Mouse (Mus musculus) T-helper 17 cell (primary cell): ENCODE results near the gene Spred1.

Source experiments
- in situ Hi-C, 2 experiments: fragments of 300-600 bp; cut with MboI, MseI; formaldehyde crosslinking; loops; 1 replicate in 1 of 2; 2 replicates in 1 of 2; pipeline ENCODE4 v1.15.1; 2025; ENCODE audit warnings: high pct_unique_total_duplicates in 2 of 2

Gene Spred1

DNA sequence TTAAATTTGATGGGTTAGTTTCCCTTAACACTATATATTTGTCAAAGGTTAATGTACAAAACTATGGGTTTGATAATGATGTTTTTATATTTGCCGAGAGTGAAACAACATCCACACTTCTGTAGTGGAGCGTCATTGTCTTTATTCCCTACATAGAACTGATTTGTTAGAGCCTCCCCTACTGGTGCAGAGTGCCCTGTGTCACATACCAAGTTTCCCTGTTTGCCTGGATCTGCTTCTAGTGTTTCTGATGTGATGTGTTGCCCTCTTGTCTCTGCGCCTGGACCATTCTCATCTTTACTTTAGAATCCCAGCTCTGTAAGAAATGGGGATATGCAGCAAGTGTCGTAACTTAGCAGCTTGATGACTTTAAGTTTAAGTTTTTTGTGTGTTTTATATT, 51.8 kb downstream of the Spred1 start:
- in situ Hi-C loops, result no loop called here

DNA sequence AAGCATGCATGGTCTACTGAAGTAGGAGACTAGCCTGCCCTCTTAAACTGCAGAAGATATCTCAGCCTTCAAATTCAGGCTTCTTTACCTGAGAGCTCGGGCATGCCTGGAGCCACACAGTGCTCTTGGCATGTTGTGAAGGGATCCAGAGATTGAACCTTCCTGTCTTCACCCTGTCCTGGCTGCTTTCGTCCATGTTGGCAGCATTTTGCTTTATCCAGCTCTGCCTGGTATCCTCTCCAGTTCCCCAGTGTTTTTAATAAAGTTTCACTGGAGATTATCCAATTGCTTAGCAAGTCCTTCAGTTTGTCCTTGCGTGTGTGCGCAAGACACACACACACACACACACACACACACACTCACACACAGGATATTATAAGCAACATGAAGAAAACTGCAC, 54.9 kb downstream of the Spred1 start:
- in situ Hi-C loops, result loop anchor here (5.0 kb wide), 1 partner anchor 279 kb away; no protein-coding TSS in a partner anchor

DNA sequence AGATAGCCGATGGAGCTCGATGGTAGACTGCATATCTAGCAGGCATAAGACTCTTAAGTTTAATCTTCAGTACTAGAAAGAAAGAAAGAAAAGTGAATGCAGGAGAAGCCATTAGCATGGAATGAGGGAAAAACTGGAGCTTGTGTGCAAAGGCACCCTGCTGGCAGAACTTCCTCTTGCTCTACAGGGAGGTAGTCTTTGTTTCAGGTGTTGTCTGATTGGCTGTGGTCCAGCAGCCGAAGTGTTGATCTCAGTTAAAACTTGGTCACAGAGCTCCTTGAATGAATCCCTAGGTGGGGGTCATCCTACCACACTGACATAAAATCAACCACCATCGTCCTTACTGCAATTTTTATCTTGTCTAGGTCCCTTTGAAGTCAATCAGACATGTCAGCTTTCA, 55.8 kb downstream of the Spred1 start:
- in situ Hi-C loops, result loop anchor here (5.0 kb wide), 1 partner anchor 280 kb away; no protein-coding TSS in a partner anchor

DNA sequence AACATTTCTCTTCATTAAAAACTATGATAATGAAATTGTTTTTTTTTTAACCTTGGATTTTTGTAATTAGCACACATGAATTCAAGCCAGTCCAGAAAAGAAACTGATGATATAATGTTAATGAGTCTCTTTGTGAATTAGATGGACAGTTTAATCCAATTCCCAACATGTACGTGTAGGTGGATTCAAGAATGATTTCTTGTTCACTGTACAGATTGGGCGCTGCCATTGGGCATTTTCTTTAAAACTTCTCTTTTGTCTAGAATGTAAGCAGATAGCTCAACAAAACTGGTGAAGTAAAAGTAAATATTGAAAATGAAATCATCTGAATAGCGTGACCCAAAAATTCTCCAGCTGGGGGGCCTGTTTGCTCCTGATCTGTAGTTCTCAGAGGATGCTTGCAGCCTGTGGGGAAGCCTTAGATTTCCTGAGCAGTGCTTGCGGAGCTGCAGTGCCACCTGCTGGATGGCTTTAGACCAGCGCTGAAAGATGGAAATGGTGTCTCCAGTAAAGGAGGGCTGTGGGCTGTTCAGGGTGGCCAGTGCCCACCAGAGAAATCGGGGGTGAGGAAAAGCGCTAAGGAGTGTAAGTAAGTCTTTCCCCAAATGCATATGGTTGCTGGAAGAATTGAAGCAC, 59.2 kb downstream of the Spred1 start:
- in situ Hi-C loops, result loop anchor here in 1 of 2 experiments (5.0 kb wide), 1 partner anchor 58 kb away; the partner anchor contains the start of gene Spred1

DNA sequence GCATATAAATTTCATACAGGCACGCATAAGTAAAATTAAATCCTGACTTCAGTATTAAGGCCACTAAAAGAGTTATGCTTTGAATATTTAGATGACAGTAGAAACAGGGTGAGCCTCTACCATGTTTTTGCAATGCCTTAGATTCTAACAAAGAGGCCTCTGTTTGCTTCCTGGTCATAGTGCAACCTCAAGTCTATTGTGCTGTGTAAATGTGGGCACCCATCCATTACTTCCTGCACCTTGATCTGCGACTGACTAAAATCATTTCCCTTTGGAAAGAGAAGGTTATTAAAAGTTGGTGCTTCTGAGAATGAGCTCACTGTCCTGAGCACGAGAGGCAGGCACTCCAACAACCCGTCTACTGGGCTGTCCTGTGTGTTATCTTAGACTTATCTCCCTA, 64.4 kb downstream of the Spred1 start:
- in situ Hi-C loops, result no loop called here

DNA sequence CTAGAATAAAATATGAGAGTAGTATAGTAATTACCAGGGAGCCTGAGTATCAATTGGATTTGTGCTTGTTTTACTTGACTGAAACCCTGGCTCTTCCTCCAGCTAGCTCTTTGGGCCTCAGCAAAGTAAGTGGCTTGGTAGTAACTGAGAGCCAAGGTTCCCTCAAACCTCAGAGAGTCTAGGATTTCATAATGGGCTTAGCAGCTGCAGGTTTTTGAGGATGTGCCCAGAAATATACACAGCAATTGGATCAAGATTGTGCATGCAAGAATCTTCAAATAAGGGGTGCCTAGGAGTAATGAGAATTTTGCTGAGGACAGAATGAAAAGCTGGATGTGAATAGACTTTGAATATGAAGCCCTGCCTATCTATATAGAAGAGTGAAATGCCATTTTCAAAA, 69.7 kb downstream of the Spred1 start:
- in situ Hi-C loops, result no loop called here

DNA sequence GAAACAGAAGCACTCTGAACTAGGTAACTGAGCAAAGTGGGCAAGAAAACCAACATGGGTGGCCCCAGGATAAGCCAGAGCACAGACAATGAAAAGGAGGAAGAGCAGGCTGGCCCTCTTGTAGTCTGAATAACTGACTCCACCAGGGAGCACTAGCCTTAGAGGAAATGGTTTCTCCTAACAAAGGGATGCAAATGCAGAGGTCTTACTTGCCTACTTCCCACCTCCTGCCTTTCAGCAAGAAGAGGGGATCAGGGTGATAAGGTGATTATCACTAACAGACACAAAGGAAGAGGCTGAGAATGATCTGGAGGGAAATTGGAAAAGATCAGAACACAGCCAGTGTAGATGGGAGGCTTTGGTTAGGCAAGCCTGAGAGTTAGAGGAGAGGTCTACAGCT, 73.1 kb downstream of the Spred1 start:
- in situ Hi-C loops, result no loop called here

DNA sequence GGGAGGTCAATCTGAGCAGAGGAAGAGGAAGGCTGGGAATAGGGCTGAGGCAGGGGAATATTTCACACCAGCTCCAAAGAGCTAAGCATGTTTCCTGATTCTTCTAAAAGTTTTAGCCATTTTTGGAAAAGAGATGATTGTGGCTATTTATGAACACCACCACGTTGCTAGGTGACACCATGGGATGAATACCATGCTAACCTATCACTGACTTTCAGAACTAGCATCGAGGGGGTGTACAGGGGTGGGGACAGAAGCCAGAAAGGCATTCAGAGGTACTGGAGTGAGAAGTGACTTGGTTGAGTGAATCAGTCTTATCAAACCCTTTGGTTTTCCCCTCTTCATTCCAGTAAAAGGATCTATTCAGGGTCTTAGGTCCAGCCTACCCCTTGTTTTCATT, 74.0 kb downstream of the Spred1 start:
- in situ Hi-C loops, result no loop called here

DNA sequence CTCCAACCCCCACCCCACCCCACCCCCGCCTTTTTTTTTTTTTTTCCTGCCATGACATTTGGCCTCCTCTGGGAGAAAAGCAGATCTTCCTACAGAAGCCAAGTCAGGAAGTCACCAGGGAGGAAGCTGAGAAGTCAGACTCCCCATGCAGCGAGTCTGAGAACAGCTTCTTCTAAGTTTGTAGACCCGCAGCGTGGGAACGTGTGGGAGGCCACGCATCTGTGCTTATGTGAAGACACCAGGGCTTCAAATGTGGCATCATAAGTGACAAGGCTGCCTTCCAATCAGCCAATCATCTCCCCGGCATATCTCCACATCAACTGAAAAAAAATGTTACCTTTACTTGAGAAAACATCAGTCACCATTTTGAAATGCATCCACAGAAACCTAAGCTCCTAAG, 74.4 kb downstream of the Spred1 start:
- in situ Hi-C loops, result no loop called here

DNA sequence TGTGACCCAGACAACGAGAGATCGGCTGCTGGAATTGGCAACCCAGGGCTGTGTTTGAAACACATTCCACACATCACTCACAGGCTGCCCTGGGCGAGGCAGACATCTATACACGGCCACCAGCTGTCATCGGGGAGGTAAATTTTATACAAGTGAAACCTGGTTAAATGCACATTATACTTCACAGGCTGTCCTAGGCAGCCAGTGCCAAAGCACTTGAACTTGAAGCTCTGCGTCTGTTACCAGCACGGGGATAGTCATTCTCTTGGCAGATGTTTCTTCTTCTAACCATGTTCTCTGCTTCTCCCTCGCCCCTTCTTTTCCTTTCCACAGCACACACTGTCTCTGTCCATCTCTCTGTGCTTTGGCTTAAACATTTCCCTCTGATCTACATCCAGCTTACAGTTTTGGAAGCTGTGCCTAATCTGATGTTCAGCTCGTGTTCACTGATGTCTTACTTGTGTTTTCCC, 79.7 kb downstream of the Spred1 start:
- in situ Hi-C loops, result no loop called here

DNA sequence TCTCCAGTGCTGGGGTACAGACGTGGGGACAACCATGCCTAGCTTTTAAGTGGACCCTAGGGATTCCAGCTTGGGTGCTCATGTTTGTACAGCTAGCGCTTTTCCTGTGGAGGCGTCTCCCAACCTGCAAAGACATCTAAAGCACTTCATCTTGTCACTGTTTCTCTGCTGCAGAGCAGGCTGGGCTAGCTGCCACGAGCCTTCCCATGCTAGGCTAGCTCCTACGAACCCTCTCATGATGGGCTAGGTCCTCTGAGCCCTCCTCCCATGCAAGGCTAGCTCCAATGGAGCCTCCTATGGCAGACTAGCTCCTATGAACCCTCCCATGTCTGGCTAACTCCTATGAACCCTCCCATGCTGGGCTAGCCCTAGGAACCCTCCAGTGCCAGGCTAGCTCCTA, 82.2 kb downstream of the Spred1 start:
- in situ Hi-C loops, result no loop called here

DNA sequence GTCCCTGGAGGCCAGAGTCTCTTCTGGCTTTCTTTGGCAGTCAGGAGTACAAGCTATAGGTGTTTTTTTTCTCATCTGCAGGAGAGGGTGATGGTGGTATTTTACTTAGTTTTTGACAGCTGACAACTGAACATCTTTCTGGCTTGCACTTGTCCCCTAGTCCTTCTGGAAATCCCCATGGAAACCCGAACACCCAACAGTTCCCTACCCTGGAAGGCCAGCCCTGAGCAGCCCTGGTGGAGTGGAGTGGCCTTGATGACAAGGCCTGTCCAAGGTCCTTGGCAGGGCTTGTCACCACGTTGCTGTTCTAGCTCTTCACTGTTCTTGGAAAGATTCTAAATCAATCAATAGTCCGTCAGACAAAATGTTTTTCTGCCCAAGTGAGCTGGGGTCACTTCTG, 83.4 kb downstream of the Spred1 start:
- in situ Hi-C loops, result no loop called here

DNA sequence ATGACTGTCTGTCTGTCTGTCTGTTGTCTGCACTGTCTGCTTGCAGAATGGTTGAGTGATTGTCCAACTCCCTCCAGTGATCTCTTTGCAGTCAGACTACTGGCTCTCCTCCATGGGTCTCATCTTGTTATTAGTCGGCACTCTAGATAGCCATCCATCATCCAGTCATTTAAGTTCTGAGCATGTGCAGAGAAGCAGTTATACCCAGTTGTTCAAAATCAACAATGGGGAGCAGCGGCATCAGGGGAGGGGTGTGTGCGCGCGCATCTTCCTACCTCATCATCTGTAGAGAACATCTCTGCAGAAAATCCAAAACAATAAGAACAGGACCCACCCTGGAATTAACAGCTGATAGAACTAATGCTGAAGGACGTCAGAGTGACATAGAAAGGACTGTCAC, 83.9 kb downstream of the Spred1 start:
- in situ Hi-C loops, result no loop called here

DNA sequence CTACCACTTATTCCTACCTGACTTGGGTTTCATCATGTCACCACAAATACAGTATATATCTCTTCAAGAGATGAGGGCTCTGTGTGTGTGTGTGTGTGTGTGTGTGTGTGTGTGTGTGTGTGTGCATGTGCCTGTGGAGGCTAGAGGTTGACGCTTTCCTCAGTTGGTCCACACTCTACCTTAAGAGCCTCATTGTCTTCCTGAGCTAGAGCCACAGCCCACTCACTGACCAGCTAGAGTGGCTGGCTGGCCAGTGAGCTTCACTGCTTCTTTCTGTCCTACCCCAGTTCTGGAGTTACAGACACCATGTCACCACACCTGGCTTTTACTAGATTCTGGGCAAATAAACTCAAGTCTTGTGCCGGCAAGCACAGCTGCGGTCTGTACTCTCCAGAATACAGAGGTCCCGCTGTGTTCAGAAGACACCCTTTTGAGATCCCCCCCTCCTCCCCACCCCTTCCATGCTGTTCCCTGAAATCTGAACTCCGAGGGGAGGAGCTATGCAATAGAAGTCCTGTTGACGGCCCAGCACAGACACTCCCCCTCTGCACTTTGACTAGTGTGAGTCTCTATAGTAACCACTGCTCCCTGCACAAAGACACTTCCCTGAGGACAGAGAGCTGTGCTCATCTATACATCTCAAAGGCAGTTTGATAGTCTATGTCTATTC, 89.4 kb downstream of the Spred1 start:
- in situ Hi-C loops, result no loop called here

DNA sequence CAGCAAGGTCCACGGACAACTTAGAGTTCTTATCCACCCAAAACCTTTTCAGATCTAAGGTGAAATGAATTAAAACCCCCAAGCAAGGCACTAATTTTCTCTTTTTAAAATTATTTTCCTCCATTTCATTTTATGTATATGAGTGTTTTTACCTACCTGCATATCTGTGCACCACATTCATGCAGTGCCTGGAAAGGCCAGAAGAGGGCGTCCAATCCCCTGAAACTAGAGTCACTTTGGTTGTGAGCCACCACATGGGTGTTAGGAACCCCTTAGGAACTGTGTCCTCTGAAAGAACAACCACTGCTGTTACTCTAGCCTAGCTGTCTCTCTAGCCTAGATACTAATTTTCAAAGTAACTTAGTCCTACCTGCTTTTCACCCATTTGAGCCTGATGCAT, 95.0 kb downstream of the Spred1 start:
- in situ Hi-C loops, result no loop called here

DNA sequence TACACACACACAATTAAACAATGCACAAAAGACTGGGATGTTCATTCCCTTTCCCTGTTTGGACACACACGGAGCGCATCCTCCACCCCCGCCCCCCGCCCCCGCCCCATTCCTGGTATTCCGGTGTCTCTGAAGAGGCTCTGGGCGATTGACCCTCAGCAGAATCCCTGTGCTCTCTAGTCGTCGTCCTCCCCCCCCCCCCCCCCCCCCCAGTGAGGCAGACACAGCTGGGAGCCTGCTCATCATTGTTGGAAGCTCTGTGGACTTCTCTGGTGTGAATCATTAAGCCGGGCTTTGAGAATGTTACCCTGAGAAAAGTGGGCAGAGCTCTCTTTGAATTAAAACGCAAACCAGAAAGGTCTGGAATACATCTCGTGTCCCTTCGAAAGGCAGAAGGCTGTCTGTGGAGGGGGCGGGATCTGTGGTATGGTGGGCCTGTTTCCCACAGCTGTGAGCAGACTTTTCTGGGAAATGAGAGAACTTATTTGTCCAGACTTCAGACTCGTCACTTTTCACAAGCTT, 96.6 kb downstream of the Spred1 start:
- in situ Hi-C loops, result no loop called here

DNA sequence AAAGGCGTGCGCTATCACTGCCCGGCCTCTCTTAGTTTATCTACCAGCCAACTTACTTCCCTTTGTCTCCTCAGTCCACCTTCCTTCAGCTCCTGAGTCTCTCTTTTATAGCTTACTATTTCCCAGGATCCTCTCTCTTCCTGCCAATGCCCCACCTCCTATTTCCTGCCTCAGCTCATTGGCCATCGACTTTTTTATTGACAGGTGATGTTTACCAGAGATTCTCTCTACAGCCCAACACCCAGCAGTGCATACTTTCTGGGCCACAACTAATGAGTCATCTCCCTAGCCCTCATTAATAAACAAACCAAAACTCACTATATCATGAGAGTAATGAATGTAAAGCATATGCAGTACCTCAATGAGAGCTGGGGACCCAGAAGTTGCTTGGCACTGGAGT, 98.4 kb downstream of the Spred1 start:
- in situ Hi-C loops, result no loop called here

DNA sequence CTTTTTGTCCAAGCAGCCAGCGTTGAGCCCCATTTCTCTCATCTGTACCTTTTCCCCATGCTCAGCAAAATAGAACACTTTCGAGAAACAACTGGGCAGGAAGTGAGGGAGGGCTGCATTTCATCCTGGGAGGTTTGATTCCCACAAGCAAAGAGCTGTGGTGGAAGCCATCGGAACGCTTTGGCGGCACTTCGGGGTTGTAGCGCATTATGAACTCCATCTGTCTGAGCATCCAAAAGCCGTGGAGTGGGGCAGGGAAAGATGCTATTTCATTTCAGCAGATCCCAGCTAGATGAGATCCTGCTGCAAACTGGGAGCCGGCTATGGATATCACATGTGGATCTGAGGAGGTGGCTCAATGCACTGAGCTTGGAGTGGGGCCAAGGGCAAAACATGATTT, 101.5 kb downstream of the Spred1 start:
- in situ Hi-C loops, result no loop called here

DNA sequence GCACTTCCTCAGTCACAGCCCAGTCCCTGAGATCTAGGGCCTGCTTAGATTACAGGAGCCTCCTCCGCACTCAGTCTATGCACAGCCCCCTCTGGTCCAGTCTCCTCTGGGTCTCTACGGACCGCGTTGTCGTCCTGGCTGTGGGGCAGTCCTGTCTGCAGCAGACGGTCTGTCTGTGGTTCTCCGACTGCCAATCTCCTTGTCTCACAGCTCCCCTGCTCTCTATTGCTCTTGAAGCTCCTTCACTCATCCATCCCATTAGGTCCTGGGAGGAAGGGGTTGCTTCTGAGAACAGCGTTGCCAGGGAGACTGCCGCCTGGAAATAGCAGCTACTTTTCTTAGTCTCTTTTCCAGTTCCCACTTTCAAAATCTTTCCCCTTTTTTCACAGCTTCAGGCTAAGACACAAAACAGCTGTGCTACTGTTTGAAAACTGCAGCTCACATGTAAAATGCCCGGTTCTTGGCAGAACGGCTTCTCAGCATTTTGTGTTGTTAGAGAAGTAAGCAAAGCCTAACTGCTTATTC, 107.5 kb downstream of the Spred1 start:
- in situ Hi-C loops, result loop anchor here in 1 of 2 experiments (25.0 kb wide), 1 partner anchor 1166 kb away; the partner anchor contains the start of gene Meis2

DNA sequence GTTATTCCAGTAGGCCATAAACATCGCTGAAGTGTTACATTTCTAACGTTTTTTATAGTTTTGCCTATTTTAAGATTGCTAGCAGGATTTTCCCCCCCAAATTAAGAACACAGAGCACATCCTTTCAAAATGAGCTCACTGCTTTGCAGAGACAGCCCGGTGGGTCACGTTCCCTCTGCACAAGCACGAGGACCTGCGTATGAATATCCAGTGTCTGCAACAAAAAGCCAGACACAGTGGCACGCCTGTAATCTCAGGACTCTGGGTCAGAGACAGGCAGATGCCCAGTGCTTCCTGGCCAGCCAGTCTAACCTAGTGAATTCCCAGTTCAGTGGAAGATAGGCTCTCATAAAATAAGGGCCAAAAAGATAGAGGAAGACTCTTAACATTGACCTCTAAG, 109.1 kb downstream of the Spred1 start:
- in situ Hi-C loops, result loop anchor here (5.0 to 25.0 kb wide), 2 partner anchors 333 to 1168 kb away; partner anchors contain the start of gene Meis2 (in 1 of the 2)

DNA sequence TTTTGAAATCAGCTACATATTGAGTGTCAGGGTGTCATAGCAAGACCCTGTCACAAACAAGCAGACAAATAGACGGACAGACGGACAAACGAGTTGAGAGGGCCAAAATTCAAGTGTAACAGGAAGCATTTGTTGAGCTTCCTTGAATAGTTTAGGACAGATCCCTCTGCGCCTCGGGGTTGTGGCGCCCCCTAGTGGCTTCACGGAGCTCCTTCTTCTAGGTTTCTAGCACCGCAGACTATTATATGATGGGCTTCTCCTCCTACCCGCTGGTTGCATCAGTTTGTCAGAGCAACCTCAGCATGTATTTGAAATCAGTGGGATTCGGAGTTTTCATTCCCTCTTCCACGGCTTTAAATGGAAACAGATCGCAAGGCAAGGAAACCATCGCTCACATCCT, 110.1 kb downstream of the Spred1 start:
- in situ Hi-C loops, result loop anchor here (5.0 to 25.0 kb wide), 2 partner anchors 334 to 1169 kb away; partner anchors contain the start of gene Meis2 (in 1 of the 2)
